Mouse (Mus musculus) intestine, postnatal 0 days (tissue): Measurements from ENCODE around the gene Nr2f6. TPM values are rescaled to one million over a fixed set of nuclear protein-coding genes. Genes with fewer than 3 reads are reported as not detected.

Experiments
- ATAC-seq: fragments of 200-750 bp; cut with Nextera tagmentation; 2 replicates; pipeline ENCODE4 v1.8.0; 2017; ENCODE audit warnings: mild to moderate bottlenecking, moderate TSS enrichment, moderate library complexity
- H3K27ac ChIP-seq: fragments of 300-500 bp; sonication (generic); 2 replicates; pipeline ENCODE4 v1.5.1; 2014; ENCODE audit warnings: mild to moderate bottlenecking, low read depth, low read length, moderate library complexity
- H3K27me3 ChIP-seq: fragments of 300-500 bp; sonication (generic); replicated peaks from 2 replicates; pipeline ENCODE4 v1.6.1; 2014; ENCODE audit warnings: low read length, mixed read lengths; ENCODE audit not compliant: control insufficient read depth, insufficient read depth
- H3K36me3 ChIP-seq: fragments of 300-500 bp; sonication (generic); 2 replicates; pipeline ENCODE4 v1.6.1; 2014; ENCODE audit warnings: mild to moderate bottlenecking, moderate library complexity; ENCODE audit not compliant: control insufficient read depth, insufficient read depth
- H3K4me1 ChIP-seq: fragments of 300-500 bp; sonication (generic); replicated peaks from 2 replicates; pipeline ENCODE4 v1.6.1; 2014; ENCODE audit warnings: antibody characterized with exemption, low read length, mixed read lengths; ENCODE audit not compliant: control insufficient read depth, insufficient read depth
- H3K4me2 ChIP-seq: fragments of 300-500 bp; sonication (generic); replicated peaks from 2 replicates; pipeline ENCODE4 v1.6.1; 2014; ENCODE audit warnings: low read depth, mild to moderate bottlenecking, moderate library complexity
- H3K4me3 ChIP-seq: fragments of 300-500 bp; sonication (generic); 2 replicates; pipeline ENCODE4 v1.5.1; 2014; ENCODE audit warnings: low read depth, low read length
- H3K9ac ChIP-seq: fragments of 300-500 bp; sonication (generic); 2 replicates; pipeline ENCODE4 v1.6.1; 2014; ENCODE audit warnings: mild to moderate bottlenecking, low read depth, low read length
- H3K9me3 ChIP-seq: fragments of 300-500 bp; sonication (generic); 2 replicates; pipeline ENCODE4 v1.6.1; 2016; ENCODE audit warnings: mixed run types; ENCODE audit not compliant: control insufficient read depth
- CTCF ChIP-seq: sonication (generic); IDR thresholded peaks from 2 replicates; pipeline ENCODE4 v1.5.1; 2016; ENCODE audit warnings: low read depth, mild to moderate bottlenecking, control low read depth, antibody characterized with exemption, moderate library complexity
- WGBS: fragments of 180-500 bp; shearing (Covaris S2); extraction: QIAGEN DNeasy Blood & Tissue Kit; methylation state at CpG from one replicate; pipeline ENCODE4 v1.1.7; 2014; 5-methylcytosine and 5-hydroxymethylcytosine counted together
- polyA plus RNA-seq: library from polyadenylated mRNA; unstranded; fragments of >200 nt; fragmentation: Nextera tagmentation; extraction: Ambion mirVana; gene quantifications from 2 replicates; pipeline ENCODE4 v1.2.1, GENCODE M21; 2015

Gene Nr2f6
- polyA plus RNA-seq = 58.3 and 58.5 TPM in 2 replicates

DNA sequence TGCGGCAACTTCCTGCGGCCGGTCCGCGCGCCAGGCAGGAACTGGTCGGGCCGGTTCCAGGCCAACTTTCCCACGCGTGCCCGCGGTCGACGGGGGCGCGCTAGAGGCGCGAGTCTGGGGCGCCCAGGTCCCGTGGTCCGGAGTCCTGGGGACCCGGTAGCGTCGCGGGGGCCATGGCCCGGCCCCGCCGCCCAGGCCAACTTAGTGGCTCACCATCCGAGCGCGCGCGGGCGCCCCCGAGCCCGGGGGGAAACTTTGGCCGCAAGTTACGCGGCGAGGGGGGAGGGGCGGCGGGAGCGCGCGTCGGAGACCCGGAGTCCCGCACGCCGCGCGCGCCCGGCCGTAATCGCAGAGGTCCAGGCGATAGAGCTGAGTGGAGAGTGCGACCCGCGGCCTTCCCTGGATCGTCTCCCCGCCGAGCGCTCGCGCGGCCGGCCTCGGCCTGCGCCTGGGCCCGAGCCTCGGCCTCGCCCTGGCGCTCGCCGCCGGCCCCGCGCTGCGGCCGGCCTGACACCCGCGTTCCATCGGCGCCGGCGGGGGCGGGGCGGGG, at the start of gene Nr2f6:
TSS of gene Nr2f6 (minus strand) at position 540 of the 550 bp plus-strand sequence.
- peak within 1 kb of the TSS; percentile 99 for H3K27ac ChIP-seq
- no peaks in the 10 kb centered on the region for H3K9me3 ChIP-seq
- H3K9ac ChIP-seq = peak within 1 kb of the TSS; percentile 92
- H3K36me3 ChIP-seq = peaks cover 13% of the 10 kb centered on the region; the same call in 1 of the 2 replicates
- H3K4me1 ChIP-seq = peaks cover 17% of the 10 kb centered on the region
- H3K4me2 ChIP-seq = peak within 1 kb of the TSS; percentile 91
- under 1% methylated on average over 62 of the region's 89 CpGs for WGBS
- ATAC-seq = peak; percentile 45
- peak within 1 kb of the TSS; percentile 94 for H3K4me3 ChIP-seq
- H3K27me3 ChIP-seq = no peaks in the 10 kb centered on the region
- TF ChIP-seq CTCF = no peak

DNA sequence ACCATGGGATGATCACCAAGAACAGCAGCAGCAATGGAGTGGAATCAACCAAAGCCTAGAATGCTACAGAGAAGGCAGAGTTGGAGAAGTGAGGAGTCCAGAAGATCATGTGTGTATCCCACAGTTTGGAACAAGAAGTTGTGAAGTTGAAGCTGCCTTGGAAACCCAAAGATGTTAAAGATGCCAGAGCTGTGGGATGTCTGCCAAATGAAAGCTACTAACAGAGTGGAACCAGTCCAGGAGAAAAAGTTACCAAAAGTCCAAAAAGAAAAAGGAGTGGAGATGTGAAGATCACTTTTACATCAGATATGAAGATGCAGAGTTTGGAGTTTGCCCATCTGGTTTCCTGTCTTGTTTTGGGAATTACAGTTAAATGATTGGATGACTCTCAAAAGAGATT, 40.4 kb upstream of the Nr2f6 start:
- no peak for TF ChIP-seq CTCF
- no peaks in the 10 kb centered on the region for H3K27me3 ChIP-seq
- no peak overlapping the region for H3K4me2 ChIP-seq
- H3K9me3 ChIP-seq = no peaks in the 10 kb centered on the region
- no peak overlapping the region for H3K27ac ChIP-seq
- no peaks in the 10 kb centered on the region for H3K4me1 ChIP-seq
- H3K36me3 ChIP-seq = no peaks in the 10 kb centered on the region
- no peak overlapping the region for H3K9ac ChIP-seq
- H3K4me3 ChIP-seq = no peak overlapping the region
- no peak for ATAC-seq

DNA sequence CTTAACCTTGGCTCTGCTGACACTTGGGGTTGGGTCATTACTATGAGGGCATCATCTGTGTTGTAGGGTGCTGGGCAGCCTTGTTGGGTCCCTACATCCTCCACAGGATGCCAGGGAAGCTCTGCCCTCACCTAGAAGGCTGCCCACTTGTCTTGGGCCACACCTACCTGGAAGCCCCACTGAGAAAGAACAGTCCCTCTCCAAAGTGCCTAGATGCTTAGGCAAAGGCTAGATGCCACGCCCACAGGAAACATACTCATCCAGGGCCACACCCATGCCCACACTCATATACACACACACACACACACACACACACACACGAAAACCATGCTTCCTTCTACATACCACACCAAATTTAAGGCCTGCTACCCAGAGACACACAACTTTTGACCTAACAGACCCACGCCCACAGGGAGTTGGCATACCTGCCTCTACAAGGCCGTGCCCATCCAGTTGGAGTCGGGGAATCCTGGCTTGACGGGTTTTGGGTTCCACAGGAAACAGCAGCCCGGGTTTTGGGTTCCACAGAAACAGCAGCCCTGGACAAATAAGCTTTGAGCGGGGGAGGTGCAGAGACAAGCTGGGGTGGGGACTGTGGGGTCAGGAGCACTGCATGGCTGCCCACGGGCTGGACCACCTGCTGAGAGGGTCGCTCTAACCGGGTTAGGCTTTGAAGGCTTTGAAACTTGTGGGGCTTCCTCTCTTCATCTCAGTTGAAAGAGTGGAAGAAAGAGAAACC, 29.9 kb upstream of the Nr2f6 start:
- no peaks in the 10 kb centered on the region for H3K27me3 ChIP-seq
- H3K4me3 ChIP-seq = no peak overlapping the region
- no peaks in the 10 kb centered on the region for H3K4me1 ChIP-seq
- no peak overlapping the region for H3K9ac ChIP-seq
- H3K27ac ChIP-seq = no peak overlapping the region
- H3K9me3 ChIP-seq = no peaks in the 10 kb centered on the region
- WGBS = 38% methylated on average over 11 of the region's 11 CpGs
- H3K36me3 ChIP-seq = peaks cover 12% of the 10 kb centered on the region; the same call in 1 of the 2 replicates
- TF ChIP-seq CTCF = no peak
- no peak for ATAC-seq
- no peak overlapping the region for H3K4me2 ChIP-seq

DNA sequence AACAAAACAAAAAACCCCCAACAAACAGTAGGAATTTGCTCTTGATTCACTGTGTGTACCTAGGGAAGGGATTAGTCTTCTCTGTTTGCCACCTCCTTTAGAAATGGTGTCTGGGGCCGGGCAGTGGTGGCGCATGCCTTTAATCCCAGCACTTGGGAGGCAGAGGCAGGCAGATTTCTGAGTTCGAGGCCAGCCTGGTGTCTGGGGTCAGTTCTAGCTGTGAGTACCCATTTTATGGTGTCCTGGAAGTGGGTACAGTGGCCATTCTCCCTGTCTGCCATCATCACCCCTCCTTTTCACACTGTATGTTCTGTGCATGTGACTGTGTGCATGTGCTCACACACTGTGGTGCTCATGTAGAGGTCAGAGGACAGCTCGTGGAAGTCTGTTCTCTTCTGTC, 26.5 kb upstream of the Nr2f6 start:
- WGBS = 95% methylated on average over 4 of the region's 4 CpGs
- no peak overlapping the region for H3K4me2 ChIP-seq
- no peak overlapping the region for H3K9ac ChIP-seq
- no peak overlapping the region for H3K27ac ChIP-seq
- ATAC-seq = no peak
- H3K4me1 ChIP-seq = 0 out of 2 replicates have a peak, but pooled peaks cover 4% of the 10 kb centered on the region
- H3K9me3 ChIP-seq = no peaks in the 10 kb centered on the region
- no peak overlapping the region for H3K4me3 ChIP-seq
- no peak for TF ChIP-seq CTCF
- no peaks in the 10 kb centered on the region for H3K27me3 ChIP-seq
- peaks cover 12% of the 10 kb centered on the region; the same call in 1 of the 2 replicates for H3K36me3 ChIP-seq

DNA sequence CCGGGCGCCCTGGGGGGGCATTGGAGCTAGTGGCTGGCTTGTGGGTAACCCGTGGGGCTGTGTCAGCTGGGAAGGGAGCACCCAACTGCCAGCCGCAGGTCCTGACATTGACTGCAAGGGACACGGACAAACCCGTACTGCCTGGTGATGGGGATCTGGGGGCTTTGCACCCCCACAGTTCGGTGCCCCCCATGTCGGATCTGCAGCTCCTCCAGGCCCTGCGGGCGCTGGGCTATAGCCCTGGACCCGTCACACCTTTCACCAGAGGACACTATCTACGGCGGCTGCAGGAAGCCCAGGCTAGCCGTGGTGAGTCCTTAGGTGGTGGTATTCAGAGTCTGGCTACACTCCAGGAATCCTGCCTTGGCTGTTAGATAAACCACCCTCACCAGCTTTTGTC, 25.7 kb upstream of the Nr2f6 start:
- no peak for ATAC-seq
- no peaks in the 10 kb centered on the region for H3K27me3 ChIP-seq
- H3K9ac ChIP-seq = no peak overlapping the region
- H3K4me1 ChIP-seq = 0 out of 2 replicates have a peak, but pooled peaks cover 4% of the 10 kb centered on the region
- peaks cover 12% of the 10 kb centered on the region; the same call in 1 of the 2 replicates for H3K36me3 ChIP-seq
- H3K27ac ChIP-seq = no peak overlapping the region
- H3K4me3 ChIP-seq = no peak overlapping the region
- H3K9me3 ChIP-seq = no peaks in the 10 kb centered on the region
- WGBS = 91% methylated on average over 14 of the region's 14 CpGs
- H3K4me2 ChIP-seq = no peak overlapping the region; the same call in 1 of the 2 replicates
- TF ChIP-seq CTCF = no peak

DNA sequence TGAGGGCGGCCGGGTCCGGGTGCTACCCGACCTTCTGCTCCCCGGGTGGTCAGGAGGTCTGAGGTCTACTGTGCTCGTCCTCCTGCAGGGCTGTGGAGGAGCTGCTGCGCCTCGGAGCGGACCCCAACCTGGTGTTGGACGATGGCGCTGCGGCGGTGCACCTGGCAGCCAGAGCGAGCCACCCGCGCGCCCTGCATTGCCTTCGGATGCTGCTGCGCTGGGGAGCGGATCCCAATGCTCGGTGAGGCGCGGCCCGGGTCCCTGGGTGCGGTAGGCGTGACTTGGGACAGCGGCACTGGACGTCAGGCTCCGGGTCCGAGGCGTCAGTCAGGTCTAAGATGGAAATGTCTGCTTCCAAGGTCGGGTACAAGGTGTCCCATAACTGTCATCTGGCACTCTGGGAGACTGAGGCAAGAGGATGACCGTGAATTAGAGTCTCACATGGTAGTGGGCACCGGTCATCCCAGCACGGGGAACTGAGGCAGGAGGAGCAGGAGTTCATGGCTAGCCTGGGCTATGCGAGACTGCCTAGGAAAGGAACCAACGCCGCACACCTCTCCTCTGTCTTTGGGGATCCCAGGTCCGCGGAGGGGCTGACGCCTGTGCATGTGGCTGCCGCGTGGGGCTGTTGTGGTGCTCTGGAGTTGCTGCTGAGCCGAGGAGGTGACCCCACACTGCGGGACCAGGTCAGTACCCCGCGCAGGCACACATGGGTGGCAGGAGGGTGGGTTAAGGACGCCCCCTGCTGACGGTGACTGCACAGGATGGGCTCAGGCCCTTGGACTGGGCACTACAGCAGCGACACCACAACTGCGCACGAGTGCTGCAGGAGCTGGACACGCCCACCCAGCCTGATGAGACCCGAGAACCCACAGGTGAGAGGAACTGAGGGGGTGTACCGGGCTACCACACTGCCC, 24.6 kb upstream of the Nr2f6 start:
- peak; percentile 94 for TF ChIP-seq CTCF
- Histone ChIP-seq H3K4me1 (0 out of 2 replicates have a peak, but pooled peaks cover 4% of the 10 kb centered on the region), H3K27ac (no peak overlapping the region), H3K9me3 (no peaks in the 10 kb centered on the region), H3K9ac (peak overlapping the region; percentile 58), H3K27me3 (no peaks in the 10 kb centered on the region), H3K36me3 (peaks cover 12% of the 10 kb centered on the region; the same call in 1 of the 2 replicates), H3K4me3 (peak overlapping the region; percentile 59), H3K4me2 (peak overlapping the region; percentile 98)
- WGBS = under 1% methylated on average over 55 of the region's 55 CpGs
- ATAC-seq = peak; percentile 58
